Mouse (Mus musculus) right cerebral cortex, postnatal 4 days (tissue): ENCODE data around the gene Ston1.

Source experiments
- DNase-seq: peaks from one replicate; pipeline ENCODE4 v3.0.0-alpha.2; 2022

Gene Ston1

DNA sequence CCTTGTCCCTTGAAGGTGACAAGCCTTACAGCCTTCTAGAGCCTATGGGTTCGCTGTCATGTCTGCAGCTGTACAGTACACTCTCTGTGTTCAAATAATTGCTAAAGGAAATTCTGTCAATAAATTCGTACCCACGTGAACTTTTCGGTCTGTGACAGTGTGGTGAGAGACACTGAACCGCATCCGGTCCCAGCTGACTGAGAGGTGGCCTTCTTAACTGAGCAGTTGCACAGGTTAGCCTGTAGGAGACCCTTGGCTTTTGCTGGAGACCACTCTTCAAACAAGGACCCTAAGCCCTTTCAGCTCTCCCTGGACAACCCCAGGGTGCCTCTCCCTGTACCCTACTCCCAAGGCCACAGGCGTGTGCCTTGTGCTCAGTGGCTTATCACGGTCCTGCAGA is 9.3 kb upstream of the Ston1 start:
- DNase-seq: no peak

DNA sequence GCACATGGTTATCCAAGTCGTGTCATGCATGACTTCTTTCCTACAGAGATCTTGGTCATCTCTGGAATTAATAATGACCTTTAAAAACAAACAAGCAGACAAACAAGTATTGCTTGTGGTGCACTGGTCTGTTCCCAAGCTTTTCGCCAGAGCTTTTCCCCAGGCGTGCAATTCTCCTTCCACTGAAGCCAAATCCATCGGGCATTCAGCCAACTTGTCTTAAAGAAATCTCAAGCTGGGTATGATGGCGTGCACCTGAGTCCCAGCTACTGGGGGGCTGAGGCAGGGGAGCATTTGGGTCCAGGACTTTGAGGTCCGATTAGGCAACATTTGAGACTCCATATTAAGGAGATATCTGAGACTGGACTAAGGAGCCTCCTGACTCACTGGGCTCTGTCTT is 7.2 kb upstream of the Ston1 start:
- peak; percentile 22 for DNase-seq

DNA sequence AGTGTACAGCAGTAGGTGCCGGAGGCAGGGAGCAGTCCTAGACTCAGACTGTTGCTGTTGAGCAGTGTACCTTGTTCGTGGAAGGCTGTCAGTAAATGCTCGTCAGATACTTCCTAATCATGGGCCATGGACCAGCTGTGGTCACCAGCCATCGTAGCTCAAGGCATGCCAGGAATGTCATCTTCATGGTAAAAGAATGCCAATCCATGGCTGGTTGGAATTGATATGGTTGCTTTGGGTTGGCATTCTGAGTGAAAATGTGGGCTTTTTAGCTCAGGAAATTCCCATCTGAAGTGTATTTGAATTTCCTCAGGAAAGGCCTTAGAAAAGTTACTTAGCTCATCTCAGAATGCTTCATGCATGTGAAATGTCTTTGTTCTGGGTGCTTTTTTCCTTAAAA is 2.4 kb upstream of the Ston1 start:
- no peak for DNase-seq

DNA sequence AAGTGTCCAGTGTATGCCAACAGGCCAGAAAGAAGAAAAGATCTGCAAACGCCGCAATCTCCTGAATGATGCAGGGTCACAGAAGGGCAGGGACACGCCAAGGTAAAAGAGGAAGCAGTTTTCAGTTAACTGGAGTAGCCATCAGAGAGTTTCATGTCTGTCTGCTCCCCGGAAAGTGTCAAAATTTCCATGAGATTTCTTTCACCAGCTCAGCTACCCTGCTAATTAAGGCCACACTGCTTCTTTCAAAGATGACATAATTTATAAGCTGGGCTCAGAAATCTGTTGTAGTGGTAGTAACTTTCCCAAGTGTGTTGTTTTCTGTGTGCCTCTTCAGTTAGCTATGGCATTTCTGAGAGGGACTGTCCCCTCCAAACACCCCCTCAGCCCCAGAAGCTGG is 1.4 kb upstream of the Ston1 start:
- no peak for DNase-seq

DNA sequence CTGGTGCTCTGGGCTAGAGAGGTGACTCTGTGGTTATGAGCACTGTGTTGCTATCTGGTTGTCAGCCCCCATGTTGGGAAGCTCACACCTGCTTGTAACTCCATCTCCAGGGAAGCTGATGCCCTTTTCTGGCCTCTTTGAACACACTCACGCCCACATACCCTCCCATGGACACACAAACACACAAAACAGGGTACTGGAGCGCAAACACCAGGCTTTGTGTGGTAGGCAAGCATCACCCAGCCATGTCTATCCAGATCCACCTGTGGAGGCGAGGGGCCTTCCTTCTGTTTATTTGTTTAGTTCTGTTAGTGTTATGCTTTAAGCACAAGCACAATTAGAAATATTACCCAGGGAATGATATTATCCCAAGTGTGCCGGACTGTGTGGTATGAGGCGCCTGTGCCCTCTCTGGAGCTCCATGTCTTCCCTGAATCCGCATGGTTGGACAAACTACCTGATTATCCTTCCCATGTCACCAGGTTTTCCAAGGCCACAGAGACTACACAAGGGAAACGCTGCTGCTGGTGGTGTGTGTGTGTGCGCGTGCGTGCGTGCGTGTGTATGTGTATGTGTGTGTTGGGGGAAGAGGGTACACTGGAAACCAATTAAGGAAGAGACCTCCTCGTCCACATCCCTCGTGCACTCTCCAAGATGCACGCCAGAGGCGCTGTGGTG is 801 bp upstream of the Ston1 start:
- peak; percentile 80 for DNase-seq

DNA sequence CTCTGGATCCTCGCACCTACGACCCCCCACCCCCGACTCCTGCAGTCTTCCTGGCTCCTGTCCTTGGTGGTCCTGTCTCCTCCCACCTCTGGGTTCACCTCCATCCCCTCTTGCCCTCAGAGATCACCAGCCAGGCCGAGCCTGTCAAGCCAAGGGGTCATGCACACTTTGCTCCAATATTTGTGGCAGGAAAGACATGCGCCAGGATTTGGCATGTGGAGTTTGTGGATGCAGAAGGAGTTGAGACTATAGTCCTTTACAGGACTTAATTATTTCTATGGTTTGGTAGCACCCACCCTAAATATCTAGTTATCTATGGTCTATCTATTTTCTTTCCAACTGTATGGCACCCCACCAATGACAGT is 554 bp downstream of the Ston1 start:
- no peak for DNase-seq

DNA sequence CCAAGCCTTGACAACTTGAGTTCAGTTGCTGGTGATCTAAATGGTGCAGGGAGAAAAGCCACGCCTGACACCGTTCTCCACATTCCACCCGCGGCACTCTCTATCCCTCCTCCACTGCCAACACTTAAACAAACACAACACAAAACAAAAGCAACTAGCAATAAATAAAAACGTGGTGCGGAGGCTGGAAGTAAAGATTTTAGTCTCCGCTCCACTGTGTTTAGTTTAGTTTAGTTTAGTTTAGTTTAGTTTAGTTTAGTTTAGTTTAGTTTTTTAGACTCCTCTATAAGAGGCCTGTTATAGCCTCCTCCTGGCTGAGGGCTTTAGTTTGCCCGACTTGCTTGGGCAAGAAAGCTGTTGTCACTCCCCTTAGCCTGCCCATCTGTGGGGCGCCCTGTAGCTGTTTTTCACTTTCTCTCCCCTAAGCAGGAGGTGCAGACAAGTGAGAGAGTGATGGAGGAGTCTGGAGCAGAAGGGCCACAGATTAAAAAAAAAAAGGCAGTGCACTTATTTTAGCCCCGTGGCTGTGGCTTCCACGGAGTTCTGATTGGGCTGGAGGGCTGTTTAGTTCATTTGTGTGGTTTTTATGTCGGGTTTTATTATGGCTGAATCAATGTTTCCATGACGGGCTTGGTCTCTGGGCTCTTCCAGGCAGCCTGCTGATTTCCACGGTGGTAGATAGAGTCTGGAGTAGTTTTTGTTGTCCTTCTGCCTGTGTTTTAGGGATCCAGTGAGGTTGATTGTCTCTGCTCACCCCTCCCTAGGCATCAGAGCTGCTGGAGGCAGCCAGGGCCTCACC is 1.3 kb downstream of the Ston1 start:
- no peak for DNase-seq

DNA sequence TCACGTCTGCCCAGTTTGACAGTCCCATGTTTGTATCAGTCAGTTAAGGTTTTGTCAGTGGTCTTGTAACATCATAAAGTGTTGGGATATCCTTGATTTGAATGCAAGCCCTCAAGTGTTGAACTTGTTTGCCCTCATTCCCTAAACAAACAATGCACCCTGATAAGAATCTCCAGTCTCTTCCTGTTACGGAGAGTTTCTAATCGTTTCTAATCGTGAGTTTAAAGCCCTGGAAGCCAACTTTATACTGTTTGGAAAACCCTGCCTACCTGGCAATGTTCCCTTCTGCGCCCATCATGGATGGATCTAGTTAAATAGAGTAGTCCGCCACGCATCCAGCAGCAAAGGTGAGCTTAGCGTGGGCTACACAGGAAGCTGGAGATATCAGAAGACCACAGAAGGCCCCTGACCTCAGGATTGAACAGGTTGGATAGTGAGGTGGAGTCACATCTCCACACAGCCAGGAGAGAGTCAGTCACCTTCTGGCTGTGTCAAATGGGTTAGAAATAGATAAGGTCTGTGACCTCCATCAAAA is 3.1 kb downstream of the Ston1 start:
- no peak for DNase-seq

DNA sequence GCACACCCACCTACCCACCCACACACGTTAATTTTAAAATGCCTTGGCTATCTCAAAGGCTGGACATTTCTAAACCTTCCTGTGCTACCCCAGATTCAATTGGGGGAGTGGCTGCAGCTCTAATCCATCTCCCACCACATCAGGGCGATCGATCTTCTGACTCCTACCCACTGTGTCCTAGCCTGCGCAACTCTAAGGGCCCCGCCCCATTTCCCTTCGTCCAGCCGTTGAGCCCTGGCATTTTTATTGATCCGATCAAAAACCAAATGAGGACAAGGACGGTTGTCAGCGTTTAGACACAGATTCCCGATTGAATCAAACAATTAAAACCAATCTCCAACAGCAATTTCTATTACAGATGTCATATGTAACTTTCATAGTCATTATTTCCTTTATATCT is 6.5 kb downstream of the Ston1 start:
- DNase-seq: no peak

DNA sequence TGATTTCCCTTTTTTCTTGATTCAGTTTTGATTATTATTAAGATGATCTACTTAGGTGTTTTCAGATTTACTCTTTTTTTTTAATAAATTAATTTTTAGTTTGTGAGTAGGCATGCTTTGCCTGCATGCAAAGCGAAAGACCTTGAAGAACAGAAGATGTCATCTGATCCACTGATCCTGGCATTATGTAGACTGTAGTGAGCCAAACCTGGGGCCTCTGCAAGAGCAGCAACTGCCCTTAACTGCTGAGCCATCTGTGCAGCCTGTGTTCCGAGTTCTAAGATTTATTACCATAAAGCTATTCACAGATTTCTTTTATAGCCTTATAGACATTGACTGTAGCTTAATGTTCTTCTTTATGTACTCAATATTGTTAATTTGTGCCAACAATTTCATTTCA is 8.6 kb downstream of the Ston1 start:
- DNase-seq: no peak

DNA sequence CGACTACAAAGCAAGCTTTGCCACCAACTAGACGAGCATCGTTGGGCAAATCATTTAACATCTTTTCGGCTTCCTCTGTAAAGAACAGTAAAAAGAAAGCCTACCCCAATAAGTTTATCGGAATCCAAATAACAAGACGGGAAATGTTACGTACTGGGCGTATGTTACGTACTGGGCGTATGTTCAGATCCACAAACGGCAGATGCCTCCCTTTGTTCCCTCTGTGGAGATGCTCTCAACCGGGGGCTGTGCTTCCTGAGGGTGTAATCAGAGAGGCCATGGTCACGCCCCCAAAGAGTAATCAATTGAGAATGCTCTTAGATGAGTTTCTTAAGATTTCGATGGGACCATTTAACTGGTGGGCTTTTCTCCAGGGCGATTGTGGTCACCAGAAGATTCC is 11.9 kb downstream of the Ston1 start:
- no peak for DNase-seq

DNA sequence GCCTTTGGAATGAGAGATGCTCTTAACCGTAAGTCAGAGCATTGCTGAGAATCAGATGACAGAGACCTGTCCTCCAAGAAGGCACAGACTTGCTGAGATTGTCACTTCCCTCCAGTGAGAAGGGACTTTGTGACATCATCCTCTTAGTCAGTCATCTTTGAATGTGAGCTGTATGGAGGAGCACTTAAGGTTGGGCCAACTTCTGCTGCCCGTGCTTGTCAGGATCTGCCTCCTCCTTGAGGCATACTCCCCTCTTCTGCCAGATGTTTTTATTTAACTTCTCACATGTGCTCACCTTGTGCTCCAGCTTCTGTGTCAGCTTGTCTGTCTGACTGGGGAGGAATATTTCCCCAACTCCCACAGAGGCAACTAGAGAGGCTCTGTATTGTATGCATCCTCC is 13.6 kb downstream of the Ston1 start:
- DNase-seq: no peak

DNA sequence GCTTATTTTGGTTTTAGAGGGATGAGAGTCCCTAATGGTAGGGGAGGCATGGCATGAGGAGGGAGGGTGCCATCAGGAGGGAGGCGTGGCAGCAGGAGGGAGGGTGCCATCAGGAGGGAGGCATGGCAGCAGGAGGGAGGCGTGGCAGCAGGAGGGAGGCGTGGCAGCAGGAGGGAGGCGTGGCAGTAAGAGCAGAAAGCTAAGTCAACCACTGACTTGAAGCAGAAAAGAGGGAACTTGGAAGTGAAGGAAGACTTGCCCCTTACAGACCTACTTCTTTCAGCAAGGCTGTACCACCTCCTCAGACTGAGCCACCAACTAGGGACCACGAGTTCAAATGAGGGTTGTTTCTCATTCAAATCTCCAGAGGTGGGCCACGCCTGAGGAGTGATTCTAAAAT is 15.7 kb downstream of the Ston1 start:
- no peak for DNase-seq

DNA sequence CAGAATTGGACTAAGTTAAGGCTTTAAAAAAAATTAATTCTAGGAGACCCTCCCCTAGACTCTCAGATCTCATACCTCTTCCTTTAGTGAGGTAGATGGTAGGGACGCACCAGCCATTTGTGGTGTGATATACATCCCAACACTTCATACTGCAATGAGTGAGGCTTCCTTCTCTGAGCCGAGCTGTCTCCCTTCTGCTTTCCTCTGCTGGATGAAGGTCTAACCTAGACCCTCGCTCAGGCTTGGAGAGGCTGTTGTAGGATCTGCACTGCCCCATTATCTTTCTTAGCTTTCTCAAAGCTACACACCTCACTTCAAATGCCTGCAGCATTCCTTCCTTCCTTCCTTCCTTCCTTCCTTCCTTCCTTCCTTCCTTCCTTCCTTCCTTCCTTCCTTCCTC is 16.2 kb downstream of the Ston1 start:
- no peak for DNase-seq

DNA sequence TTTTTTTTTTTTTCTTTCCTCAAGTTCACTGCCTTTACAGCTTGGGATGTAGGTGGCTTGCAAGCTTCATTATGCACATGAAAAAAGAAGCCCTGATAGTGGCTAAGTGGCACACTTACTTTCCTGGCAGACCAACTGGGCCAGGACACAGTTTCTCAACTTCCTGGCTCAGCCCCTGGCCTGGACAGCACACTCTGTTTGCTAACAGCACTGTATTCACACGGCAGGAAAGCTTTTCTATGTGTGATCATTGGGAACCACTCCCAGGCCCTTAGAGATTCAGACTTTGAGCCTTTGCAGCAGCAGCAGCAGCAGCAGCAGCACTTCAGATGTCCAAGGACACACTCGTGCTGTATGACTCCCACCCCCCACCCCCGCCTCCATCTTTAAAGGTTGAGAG is 16.8 kb downstream of the Ston1 start:
- no peak for DNase-seq

DNA sequence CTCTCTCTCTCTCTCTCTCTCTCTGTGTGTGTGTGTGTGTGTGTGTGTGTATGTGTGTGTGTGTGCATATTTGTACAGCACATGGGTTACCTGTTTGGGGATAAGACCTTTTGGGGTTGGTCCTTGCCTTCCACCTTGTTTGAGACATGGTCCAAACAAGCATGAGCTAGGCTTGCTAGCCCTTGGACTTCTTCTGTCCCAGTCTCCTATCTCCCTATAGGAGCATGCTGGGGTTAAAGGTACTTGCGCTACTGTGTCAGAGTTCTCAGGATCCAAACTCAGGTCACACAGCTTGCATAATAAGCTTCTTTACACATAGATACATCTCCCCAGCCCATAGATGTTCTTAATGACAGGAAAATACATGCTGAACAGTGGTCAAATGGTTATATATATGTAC is 17.2 kb downstream of the Ston1 start:
- no peak for DNase-seq

DNA sequence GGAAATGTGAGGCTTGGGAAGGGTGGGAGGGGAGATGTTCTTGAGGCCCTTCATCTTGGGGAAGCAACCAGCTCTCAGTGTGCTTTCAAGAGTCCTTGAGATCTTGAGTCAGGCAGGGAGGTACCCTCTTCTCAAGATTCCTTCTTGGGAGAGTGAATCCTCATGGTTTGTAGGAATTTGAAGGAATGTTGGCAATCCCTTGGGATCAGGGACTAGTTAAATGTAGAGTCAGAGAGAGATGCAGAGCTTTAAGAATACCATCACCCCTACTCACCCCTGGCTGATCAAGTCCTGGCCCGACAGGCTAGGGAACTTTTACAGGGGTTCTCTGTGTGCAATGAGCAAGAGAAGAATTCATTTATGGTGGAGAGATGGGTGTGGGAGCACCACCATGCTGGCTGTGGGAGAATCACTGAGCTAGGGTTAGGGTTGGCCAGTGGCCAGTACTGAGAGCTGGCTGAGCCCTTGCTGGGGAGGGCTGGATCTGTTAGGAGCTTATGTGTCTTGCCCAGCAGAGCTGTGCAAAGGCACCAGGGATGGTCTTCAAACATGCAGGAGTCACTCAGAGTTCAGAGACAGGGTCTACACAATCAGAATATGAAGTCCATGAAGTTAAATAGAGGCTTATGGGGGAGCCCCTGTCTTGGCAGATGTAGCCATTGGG is 18.1 kb downstream of the Ston1 start:
- no peak for DNase-seq

DNA sequence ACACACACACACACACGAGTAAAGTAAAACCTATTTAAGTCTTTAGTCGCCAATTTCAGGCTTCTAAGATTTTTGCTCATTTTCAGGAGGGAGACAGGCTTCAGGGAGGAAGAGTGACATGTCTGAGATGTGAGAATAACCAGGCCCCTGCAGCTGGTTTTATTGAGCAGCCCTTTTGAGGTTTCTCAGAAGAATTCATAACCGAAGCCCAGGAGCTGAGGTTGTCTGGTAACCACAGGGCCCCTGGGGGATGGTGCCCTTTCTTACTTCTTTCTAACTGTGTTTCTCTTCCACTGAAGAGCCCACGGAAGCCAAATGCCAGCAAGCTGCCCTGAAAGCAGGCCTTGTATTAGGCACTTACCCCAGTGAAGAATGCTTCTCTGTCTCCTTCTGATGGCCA is 23.5 kb downstream of the Ston1 start:
- DNase-seq: no peak

DNA sequence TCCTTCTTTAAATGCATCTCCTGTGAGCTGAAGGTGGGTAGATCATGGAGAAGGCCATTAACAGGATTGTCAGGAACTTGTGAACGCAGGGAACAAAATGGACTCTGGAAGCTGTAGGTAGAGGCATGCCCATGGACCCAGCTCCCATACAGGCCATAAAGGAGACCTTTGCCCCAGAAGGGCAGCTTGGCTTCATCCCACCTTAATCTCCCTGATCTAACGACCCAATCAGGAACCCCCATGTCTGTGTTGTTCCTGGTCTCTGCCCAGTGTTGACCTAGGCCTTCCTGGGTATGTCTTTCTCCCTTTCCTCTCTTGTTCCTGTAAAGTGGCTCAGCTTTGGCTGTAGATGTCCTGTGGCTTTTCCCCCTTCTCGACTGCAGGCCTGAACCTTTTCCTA is 23.9 kb downstream of the Ston1 start:
- DNase-seq: no peak

DNA sequence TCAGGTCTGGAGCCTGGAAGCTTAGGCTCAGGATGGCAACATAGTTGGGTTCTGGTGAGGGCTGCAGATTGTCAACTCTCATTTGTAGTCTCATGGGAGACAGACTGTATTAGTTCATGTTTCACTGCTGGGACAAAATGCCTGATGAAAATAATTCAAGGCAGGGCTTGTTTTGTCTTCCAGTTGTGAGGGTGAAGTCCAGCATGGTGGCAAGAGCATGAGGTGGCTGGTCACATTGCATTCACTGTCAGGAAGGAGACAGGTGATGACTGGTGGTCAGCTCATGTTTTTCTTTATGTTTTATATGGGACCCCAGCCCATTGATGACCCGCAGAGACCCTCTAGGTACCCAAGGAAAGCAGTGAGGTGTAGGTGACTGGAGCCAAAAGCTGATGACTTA is 25.2 kb downstream of the Ston1 start:
- no peak for DNase-seq

DNA sequence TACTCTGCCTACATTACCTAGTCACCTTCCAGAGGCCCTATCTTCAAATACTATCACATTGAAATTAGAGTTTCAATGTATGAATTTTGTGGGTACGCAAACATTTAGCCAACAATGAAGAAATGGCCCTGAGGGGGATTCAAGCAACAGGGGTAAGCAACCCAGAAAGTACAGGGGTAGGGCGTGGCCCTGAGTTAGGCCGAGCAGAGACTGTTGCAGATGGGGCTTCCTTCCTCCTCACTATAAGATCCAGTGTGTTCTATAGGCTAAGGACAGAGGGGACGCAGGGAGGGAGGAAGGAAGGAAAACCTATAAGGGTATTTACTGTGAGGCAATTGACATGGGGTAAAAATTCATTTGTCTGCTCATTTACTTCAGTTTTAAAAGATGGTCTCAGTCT is 26.9 kb downstream of the Ston1 start:
- no peak for DNase-seq

DNA sequence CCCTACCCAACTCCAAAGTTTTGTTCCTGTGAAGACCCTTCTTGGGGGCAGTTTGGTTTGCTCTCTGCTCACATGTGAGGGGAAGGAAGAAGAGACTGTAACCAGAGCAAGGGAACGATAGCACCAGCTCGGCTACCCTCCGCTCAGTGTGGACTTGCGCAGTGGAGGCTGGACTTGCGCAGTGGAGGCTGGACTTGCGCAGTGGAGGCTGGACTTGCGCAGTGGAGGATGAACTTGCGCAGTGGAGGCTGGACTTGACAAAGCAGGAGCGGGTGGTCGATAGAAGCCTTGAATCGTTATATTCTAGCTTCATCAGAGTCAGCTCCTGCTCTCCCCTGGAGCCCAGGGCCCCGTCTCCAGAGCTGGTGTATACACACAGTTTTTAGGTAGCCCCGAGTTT is 27.9 kb downstream of the Ston1 start:
- no peak for DNase-seq

DNA sequence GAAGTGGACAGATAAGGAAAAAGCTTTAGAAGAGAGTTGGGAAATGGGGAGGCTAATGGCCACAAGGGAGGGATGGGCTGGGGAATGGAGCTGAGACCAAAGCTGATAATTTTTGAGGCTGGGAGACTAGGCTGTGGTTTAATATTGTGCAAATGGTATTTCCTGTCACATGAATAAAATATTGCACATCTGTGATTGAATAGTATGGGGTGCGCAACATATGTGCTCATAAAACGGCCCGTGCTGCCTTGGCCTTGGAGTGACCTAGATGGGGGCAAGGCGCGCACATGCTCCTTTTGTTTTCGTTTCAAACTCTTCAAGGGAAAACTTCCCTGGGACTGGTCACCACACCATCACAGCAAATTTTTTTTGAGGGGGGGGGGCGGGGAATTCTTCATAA is 28.4 kb downstream of the Ston1 start:
- DNase-seq: no peak

DNA sequence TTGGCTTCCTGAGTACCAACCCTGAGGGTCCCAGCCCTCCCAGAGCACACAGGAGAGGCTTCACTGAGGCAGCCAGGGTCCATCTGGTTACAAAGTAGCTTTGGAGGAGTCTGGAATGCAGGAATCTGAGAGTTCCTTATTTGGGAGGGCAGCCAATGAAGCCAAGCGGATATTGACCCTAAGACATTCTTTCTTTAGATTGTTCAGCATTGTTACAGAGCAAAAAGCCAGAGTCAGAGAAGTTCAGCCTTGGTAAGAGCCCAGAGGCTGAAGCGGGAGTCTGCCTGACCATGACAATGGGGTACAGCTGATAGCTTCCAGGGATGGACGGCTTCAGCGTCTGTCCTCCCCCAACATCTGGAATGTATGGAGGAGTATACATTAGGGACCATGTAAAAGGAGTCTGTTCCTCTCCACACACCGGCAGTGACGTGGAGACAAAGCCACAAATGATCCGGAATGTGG is 28.9 kb downstream of the Ston1 start:
- no peak for DNase-seq
